Mouse (Mus musculus) embryonic fibroblast, embryonic 13.5 days (primary cell): Measurements from ENCODE around the gene Abhd17c. TPM values are rescaled to one million over a fixed set of nuclear protein-coding genes. Genes with fewer than 3 reads are reported as not detected.

ENCODE experiments used
- H3K27ac ChIP-seq: 2 replicates; pipeline ENCODE4 v1.5.1; 2012; ENCODE audit warnings: low read length, control low read depth, inconsistent platforms; ENCODE audit not compliant: insufficient read depth
- H3K4me1 ChIP-seq: 2 replicates; pipeline ENCODE4 v1.6.1; 2011; ENCODE audit warnings: low read length; ENCODE audit not compliant: control insufficient read depth, insufficient read depth
- H3K4me3 ChIP-seq: 2 replicates; pipeline ENCODE4 v1.5.1; 2011; ENCODE audit warnings: mild to moderate bottlenecking, control low read depth, low read length; ENCODE audit not compliant: insufficient read depth
- CTCF ChIP-seq: IDR thresholded peaks from 2 replicates; pipeline ENCODE4 v1.5.1; 2011; ENCODE audit warnings: mild to moderate bottlenecking, control low read depth, low read length, moderate library complexity, borderline replicate concordance; ENCODE audit not compliant: insufficient read depth
- POLR2A ChIP-seq: IDR thresholded peaks from 2 replicates; pipeline ENCODE4 v1.6.1; 2011; ENCODE audit warnings: low read depth, mild to moderate bottlenecking, control low read depth, low read length, moderate library complexity
- polyA plus RNA-seq: library from polyadenylated mRNA; stranded (reverse); fragments of >200 nt; gene quantifications from 2 replicates; pipeline ENCODE4 v1.2.4, GENCODE M21; 2011; ENCODE audit warnings: low read depth; ENCODE audit not compliant: missing spikeins, insufficient read length

Abhd17c gene
- polyA plus RNA-seq, 1 experiment = 35.6 TPM

DNA sequence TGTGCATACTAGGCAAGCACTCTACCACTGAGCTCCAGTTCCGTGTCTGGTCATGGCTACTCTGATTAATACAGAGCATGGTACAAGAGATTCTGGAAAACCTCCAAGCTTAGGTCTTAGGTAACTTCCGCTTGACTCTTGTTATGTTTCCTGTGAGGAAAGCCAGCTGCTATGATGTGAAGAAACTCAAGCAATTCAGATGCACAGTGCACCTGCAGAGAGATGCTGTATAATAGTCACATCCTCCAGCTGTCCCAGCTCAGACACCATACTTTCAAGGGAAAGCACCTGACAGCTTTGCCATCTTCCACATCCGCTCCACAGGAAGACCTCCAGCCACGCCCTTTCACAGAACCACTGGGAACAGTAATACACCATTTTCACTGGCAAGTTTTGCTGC, 21.7 kb upstream of the Abhd17c start:
- H3K27ac ChIP-seq = no peak overlapping the region
- no peak overlapping the region for H3K4me3 ChIP-seq
- no peaks in the 10 kb centered on the region for H3K4me1 ChIP-seq
- TF ChIP-seq CTCF = no peak
- no peak for TF ChIP-seq POLR2A

- Histone ChIP-seq H3K27ac (no peak overlapping the region), H3K4me1 (no peaks in the 10 kb centered on the region), H3K4me3 (no peak overlapping the region)
- TF ChIP-seq POLR2A (no peak), CTCF (no peak)
Measured at GRCm38 (mm10) chr7:84171177-84171787, 19.6 kb upstream of the Abhd17c start.

DNA sequence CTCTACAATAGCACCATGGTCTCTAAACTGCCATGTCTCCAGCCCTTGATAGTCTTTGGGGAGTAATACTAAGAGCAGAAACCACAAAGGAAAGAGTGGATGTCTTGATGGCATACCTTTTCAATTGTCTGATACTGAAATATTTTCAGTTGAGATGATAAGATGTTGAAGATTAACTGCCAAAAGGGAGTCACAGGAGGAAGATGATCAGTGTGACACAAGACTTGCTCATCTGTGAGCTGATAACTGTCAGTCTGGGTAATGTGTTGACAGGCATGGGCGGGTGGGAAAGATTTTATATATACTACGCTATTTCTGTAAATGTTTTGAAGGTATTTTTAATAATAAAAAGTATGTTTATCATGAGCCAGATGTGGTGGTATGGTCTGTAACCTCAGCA, 16.7 kb upstream of the Abhd17c start:
- TF ChIP-seq CTCF (no peak), POLR2A (no peak)

DNA sequence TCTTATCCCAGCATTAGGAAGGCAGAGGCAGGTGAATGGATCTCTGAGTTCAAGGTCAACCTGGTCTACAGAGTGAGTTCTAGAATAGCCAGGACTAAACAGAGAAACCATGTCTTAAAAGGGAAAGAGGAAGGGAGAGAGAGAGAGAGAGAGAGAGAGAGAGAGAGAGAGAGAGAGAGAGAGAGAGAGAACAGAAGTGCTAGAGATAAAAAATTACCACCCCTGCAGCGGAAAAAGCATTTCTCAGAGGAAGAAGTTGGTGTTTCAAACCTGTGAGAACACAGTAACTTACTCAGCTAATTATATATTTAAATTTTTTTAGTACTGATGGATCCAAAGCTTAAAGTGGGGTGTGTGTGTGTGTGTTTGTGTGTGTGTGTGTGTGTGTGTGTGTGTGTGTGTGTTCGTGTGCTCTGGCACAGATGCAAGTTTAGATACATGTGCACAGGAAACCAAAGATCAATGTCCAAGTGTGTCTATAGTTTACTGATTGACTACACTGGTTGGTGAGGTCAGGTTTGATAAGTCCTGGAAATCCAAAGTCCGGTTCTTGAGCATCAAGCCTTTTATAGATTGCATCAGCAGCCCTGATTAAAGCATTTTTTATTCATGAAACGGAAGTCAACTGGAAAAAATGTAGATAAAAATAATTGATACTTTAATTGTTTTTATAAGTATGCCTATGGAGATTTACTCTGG, 15.2 kb upstream of the Abhd17c start:
- no peak for TF ChIP-seq POLR2A
- TF ChIP-seq CTCF = no peak
- Histone ChIP-seq H3K4me3 (no peak overlapping the region), H3K27ac (no peak overlapping the region), H3K4me1 (no peaks in the 10 kb centered on the region)

More for the DNA sequence above, 16.7 kb upstream of the Abhd17c start:
- Histone ChIP-seq H3K4me1 (no peaks in the 10 kb centered on the region), H3K4me3 (no peak overlapping the region), H3K27ac (no peak overlapping the region)

- no peak for TF ChIP-seq POLR2A
- TF ChIP-seq CTCF = no peak
Measured at GRCm38 (mm10) chr7:84166007-84166406, 14.3 kb upstream of the Abhd17c start.

DNA sequence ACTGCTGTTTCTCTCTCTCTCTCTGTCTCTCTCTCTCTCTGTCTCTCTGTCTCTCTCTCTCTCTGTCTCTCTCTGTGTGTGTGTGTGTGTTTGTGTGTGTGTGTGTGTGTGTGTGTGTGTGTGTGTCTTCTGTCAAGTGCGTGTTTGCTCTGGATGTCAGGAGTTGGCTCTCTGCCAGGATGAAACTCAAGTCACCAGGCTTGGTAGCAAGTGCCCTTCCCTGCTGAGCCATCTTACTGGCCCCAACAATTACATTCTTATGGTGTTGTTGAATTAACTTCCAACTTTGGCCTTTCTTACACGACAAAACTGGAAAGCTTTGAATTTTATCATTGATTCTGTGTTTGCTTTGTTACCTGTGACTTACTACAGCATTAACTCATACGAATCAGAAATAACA, 13.6 kb upstream of the Abhd17c start:
- no peak for TF ChIP-seq POLR2A
- no peak for TF ChIP-seq CTCF
- H3K4me3 ChIP-seq = no peak overlapping the region

More at GRCm38 (mm10) chr7:84166007-84166406, 14.3 kb upstream of the Abhd17c start:
- no peak overlapping the region for H3K27ac ChIP-seq
- no peak overlapping the region for H3K4me3 ChIP-seq
- H3K4me1 ChIP-seq = no peaks in the 10 kb centered on the region

DNA sequence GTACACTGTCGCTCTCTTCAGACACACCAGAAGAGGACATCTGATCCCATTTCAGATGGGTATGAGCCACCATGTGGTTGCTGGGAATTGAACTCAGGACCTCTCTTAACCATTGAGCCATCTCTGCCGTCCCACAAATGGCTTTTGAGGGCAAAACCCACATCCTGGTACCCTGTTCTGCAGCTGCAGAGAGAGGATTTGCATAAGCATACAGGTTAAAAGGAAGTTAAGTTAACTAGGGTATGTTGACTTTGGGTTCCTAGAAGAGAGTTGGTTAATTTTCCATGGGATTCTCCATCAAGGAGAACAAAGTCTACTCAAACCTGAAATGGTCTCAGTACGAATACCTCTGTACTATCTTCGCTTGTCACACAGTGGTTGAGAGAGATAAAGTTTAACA, 13.2 kb upstream of the Abhd17c start:
- no peaks in the 10 kb centered on the region for H3K4me1 ChIP-seq
- TF ChIP-seq CTCF (no peak), POLR2A (no peak)

More for the DNA sequence above, 13.6 kb upstream of the Abhd17c start:
- H3K4me1 ChIP-seq = no peaks in the 10 kb centered on the region
- H3K27ac ChIP-seq = no peak overlapping the region

DNA sequence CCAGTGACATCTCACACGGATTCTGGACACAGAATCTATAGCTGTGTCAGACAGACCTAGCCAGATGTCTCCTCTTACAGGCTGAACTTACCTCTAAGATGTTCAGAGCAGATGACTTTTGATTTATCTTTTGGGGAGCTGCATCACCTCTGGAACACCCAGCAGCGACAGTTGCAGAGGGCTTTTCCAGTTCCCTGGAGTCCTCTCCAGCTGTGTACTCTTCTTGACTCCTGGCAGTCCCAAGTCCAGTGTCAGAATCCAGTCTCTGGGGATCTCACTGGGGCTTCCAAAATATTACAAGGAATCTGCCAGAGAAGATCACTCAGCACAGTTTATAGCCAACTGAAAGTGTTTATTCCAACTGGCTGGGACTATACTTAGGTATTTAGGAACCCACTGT, 12.7 kb upstream of the Abhd17c start:
- Histone ChIP-seq H3K27ac (no peak overlapping the region), H3K4me3 (no peak overlapping the region), H3K4me1 (no peaks in the 10 kb centered on the region)
- TF ChIP-seq CTCF = no peak
- TF ChIP-seq POLR2A = no peak

More for the DNA sequence above, 13.2 kb upstream of the Abhd17c start:
- H3K27ac ChIP-seq = no peak overlapping the region
- H3K4me3 ChIP-seq = no peak overlapping the region

DNA sequence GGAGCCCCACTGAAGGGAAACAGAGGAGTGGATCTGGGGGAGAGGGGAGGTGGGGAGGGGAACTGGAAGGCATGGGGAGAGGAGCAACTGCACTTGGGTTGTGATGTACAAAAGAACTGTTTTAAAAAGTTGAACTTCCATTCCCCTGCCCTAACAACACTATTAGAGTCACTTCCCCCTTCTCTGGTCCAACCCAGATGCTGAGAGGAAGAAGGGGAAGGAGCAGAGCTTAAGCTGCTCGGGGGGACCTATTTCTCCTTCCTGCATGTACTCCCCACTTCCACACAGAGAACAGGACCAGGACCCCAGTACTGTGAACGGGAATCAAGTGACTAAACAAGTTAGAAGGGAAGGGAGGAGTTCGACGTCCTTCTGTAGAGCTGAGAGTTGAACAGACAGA, 11.9 kb upstream of the Abhd17c start:
- H3K27ac ChIP-seq = no peak overlapping the region
- no peak overlapping the region for H3K4me3 ChIP-seq
- no peaks in the 10 kb centered on the region for H3K4me1 ChIP-seq
- TF ChIP-seq POLR2A (no peak), CTCF (no peak)

DNA sequence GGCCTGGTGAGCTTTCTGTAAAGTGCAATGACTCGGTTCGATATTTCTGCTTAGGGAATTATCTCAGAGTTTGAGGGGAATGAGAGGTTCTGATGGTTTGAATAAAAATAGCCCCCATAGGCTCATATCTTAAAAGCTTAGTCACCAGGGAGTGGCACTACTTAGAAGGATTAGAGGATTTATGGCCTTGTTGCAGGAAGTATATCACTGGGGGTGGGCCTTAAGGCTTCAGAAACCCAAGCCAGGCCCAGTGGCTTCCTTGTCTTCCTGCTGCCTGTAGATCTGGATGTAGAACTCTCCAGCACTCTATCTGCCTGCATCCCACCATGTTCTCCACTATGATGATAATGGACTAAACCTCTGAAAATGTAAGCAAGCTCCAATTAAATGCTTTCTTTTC, 7.7 kb upstream of the Abhd17c start:
- Histone ChIP-seq H3K4me1 (no peaks in the 10 kb centered on the region), H3K4me3 (no peak overlapping the region), H3K27ac (no peak overlapping the region)
- no peak for TF ChIP-seq POLR2A
- TF ChIP-seq CTCF = no peak
